Mouse (Mus musculus) kidney, adult 2 months (tissue): ENCODE data around the gene Tmem63a. TPM values are rescaled to one million over a fixed set of nuclear protein-coding genes. Genes with fewer than 3 reads are reported as not detected.

Source experiments
- DNase-seq: peaks from one replicate; pipeline ENCODE4 v3.0.0; 2021
- H3K27ac ChIP-seq: fragments of 200-500 bp; 2 replicates; pipeline ENCODE4 v1.5.1; 2012; ENCODE audit warnings: low read depth, low read length, control low read depth, inconsistent platforms; ENCODE audit not compliant: insufficient read depth
- H3K27me3 ChIP-seq: fragments of 200-500 bp; replicated peaks from 2 replicates; pipeline ENCODE4 v1.6.1; 2012; ENCODE audit warnings: mild to moderate bottlenecking, moderate library complexity, low read length, inconsistent platforms; ENCODE audit not compliant: control insufficient read depth, insufficient read depth
- H3K36me3 ChIP-seq: fragments of 200-500 bp; 2 replicates; pipeline ENCODE4 v1.6.1; 2012; ENCODE audit warnings: mild to moderate bottlenecking, moderate library complexity, low read length, inconsistent platforms; ENCODE audit not compliant: control insufficient read depth, insufficient read depth
- H3K4me1 ChIP-seq: fragments of 200-500 bp; 2 replicates; pipeline ENCODE4 v1.6.1; 2011; ENCODE audit warnings: low read length; ENCODE audit not compliant: control insufficient read depth, insufficient read depth
- H3K4me3 ChIP-seq: fragments of 200-500 bp; 2 replicates; pipeline ENCODE4 v1.5.1; 2011; ENCODE audit warnings: mild to moderate bottlenecking, low read depth, low read length, control low read depth; ENCODE audit not compliant: insufficient read depth
- CTCF ChIP-seq: fragments of 200-500 bp; conservative IDR thresholded peaks from 2 replicates; pipeline ENCODE4 v1.5.1; 2011; ENCODE audit warnings: low read depth, mild to moderate bottlenecking, control low read depth, low read length, moderate library complexity, mixed read lengths; ENCODE audit not compliant: insufficient read depth, insufficient read length
- POLR2A ChIP-seq: fragments of 200-500 bp; IDR thresholded peaks from one replicate; pipeline ENCODE4 v1.6.1; 2011; ENCODE audit warnings: low read depth, low read length, control low read depth
- WGBS: fragments of 180-500 bp; shearing (Covaris S2); methylation state at CpG from one replicate; pipeline ENCODE4 v1.1.7; 2018; 5-methylcytosine and 5-hydroxymethylcytosine counted together
- polyA plus RNA-seq: library from polyadenylated mRNA; depleted of rRNA; stranded (reverse); fragments of >200 nt; gene quantifications from 2 replicates; pipeline ENCODE4 v1.2.3, GENCODE M21; 2012

Gene Tmem63a
- polyA plus RNA-seq, 1 experiment: 26.7 TPM

GRCm38 (mm10) chr1:181009754-181010153 lies 67.6 kb downstream of the Tmem63a start:
- TF ChIP-seq CTCF (peak; percentile 34; the same call in 1 of the 2 replicates), POLR2A (no peak)
- H3K4me1 ChIP-seq: peaks cover 14% of the 10 kb centered on the region
- H3K4me3 ChIP-seq: no peak overlapping the region
- 8% methylated on average over 3 of the region's 3 CpGs for WGBS
- H3K36me3 ChIP-seq: no peaks in the 10 kb centered on the region
- peak; percentile 91 for DNase-seq
- H3K27ac ChIP-seq: peak overlapping the region; percentile 55
- no peaks in the 10 kb centered on the region for H3K27me3 ChIP-seq

DNA sequence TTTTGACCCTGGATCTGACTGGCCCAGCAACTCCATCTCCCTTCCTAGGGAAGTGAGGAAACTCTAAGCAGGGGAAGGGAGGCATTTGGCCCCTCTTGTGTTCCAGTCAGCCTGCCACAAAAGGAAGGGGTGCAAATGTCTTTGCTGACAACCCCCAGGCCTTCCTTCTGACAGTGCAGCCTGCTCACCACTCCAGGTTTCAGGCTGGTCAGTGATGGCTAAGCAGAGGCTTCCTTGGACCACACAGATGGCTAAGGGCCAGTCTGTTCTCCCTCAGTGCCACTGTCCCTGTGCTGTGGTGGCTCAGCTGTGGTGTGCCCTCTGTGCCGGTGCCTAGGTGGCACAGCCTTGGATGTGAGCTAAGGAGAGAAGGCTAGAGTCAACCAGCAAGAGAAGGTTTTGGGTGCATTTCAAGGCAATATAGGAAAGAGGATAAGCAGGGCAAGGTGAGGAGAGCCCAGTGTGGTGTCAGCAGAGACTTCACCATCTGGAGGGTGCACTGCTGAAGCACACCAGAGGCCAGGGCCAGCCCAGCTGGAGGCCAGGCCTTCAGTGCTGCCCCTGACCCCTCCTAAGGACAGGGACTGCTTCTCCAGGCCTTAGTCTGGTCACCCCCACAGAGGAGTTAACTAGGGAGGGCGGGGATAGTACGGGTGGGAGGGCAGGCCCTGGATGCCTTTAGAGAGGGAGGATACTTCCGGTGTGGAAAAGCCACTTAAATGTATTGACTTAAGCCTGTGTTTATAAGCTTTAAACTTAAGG lies 68.2 kb downstream of the Tmem63a start:
- peaks cover 18% of the 10 kb centered on the region for H3K4me1 ChIP-seq
- no peaks in the 10 kb centered on the region for H3K36me3 ChIP-seq
- 59% methylated on average over 4 of the region's 4 CpGs for WGBS
- no peak overlapping the region for H3K4me3 ChIP-seq
- TF ChIP-seq POLR2A: no peak
- TF ChIP-seq CTCF: no peak
- no peaks in the 10 kb centered on the region for H3K27me3 ChIP-seq
- peak overlapping the region; percentile 55 for H3K27ac ChIP-seq
- DNase-seq: no peak

- TF ChIP-seq CTCF (no peak), POLR2A (no peak)
- no peak overlapping the region for H3K27ac ChIP-seq
- H3K27me3 ChIP-seq: no peaks in the 10 kb centered on the region
- peaks cover 24% of the 10 kb centered on the region for H3K4me1 ChIP-seq
- no peaks in the 10 kb centered on the region for H3K36me3 ChIP-seq
- H3K4me3 ChIP-seq: no peak overlapping the region
- no peak for DNase-seq
- WGBS: 75% methylated on average over 5 of the region's 5 CpGs
These were observed 69.5 kb downstream of the Tmem63a start for GRCm38 (mm10) chr1:181011601-181012000.

DNA sequence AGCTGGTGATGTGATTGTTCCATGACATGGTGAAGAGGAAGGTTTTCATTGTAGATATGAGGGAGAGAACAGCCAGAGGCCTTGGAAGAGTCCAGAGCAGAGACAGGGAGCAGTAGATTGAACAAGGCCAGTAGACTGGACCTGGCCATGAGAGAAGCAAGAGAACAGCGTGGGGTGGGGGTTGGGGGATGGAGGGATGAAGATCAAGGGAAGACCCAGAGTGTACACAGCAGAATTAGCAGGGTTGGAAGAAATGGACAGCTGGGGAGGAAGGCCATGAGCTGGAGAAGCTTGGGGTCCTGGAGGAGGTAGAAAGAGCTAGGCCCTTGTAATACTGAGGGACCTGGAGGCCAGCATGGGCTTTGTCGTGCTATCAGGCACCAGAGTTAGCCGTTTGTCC lies 70.3 kb downstream of the Tmem63a start:
- no peak for DNase-seq
- no peaks in the 10 kb centered on the region for H3K27me3 ChIP-seq
- 90% methylated on average over 3 of the region's 3 CpGs for WGBS
- TF ChIP-seq POLR2A: no peak
- no peak for TF ChIP-seq CTCF
- H3K36me3 ChIP-seq: no peaks in the 10 kb centered on the region
- H3K27ac ChIP-seq: no peak overlapping the region
- no peak overlapping the region for H3K4me3 ChIP-seq
- peaks cover 24% of the 10 kb centered on the region for H3K4me1 ChIP-seq

- Histone ChIP-seq H3K4me3 (no peak overlapping the region), H3K36me3 (no peaks in the 10 kb centered on the region), H3K27ac (no peak overlapping the region), H3K4me1 (peaks cover 24% of the 10 kb centered on the region), H3K27me3 (no peaks in the 10 kb centered on the region)
- DNase-seq: no peak
- no peak for TF ChIP-seq CTCF
- TF ChIP-seq POLR2A: no peak
- WGBS: 87% methylated on average over 6 of the region's 6 CpGs
These were observed 71.3 kb downstream of the Tmem63a start for GRCm38 (mm10) chr1:181013446-181013845.

DNA sequence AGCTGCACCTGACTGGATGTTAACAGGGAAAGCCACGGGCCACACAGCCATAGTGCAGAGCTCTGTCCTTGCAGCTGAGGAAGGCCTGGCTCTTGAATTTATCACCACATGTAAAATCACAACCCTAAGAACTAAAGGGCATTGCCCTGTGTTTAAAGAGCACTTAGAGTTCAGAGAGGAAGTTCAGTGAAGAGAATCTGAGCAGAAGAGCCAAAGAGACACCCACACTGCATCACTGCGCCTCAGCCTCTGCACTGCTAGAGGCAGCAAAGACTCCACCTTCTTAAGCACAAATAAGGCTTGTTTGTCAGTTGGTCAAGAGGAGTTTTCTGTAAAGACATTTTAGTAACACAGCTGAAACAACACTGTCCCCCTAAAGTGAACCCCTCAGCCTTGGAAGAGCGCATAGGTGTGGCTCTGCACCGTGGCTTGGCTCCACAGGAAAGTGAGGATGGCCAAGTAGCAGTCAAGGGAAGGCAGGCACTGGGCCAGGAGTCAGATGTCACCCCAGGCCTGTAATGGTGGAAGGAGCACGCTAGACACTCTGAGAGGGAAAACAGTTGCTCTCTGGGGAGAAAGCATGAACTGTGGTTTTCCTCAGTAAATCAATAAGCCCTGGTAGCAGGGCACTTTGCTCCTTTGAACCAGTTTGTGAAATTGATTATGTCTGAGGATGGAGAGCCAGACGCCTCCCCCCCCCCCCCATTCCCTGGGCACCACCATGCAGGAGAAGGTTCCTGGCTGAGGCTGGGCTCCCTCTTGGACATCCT lies 72.8 kb downstream of the Tmem63a start:
- no peaks in the 10 kb centered on the region for H3K36me3 ChIP-seq
- peak overlapping the region; percentile 96 for H3K27ac ChIP-seq
- no peak overlapping the region for H3K4me3 ChIP-seq
- TF ChIP-seq CTCF: no peak
- H3K27me3 ChIP-seq: no peaks in the 10 kb centered on the region
- peak; percentile 82 for DNase-seq
- H3K4me1 ChIP-seq: peaks cover 19% of the 10 kb centered on the region
- 52% methylated on average over 6 of the region's 6 CpGs for WGBS

GRCm38 (mm10) chr1:181015558-181015957 lies 73.4 kb downstream of the Tmem63a start:
- H3K4me1 ChIP-seq: peaks cover 13% of the 10 kb centered on the region; the same call in 1 of the 2 replicates
- peak overlapping the region; percentile 2; the same call in 1 of the 2 replicates for H3K4me3 ChIP-seq
- H3K36me3 ChIP-seq: no peaks in the 10 kb centered on the region
- TF ChIP-seq POLR2A (no peak), CTCF (no peak)
- peak; percentile 94 for DNase-seq
- no peaks in the 10 kb centered on the region for H3K27me3 ChIP-seq
- peak overlapping the region; percentile 96 for H3K27ac ChIP-seq
